Mouse (Mus musculus) ES-Bruce4 (cell line): Measurements from ENCODE around the gene Comt. TPM values are rescaled to one million over a fixed set of nuclear protein-coding genes. Genes with fewer than 3 reads are reported as not detected.

Experiments used
- H3K27ac ChIP-seq: 2 replicates; pipeline ENCODE4 v1.5.1; 2012; ENCODE audit warnings: low read length, inconsistent platforms; ENCODE audit not compliant: insufficient read depth
- H3K27me3 ChIP-seq: 2 replicates; pipeline ENCODE4 v1.6.1; 2012; ENCODE audit warnings: mild to moderate bottlenecking, low read length, inconsistent platforms; ENCODE audit not compliant: control insufficient read depth, poor library complexity, insufficient read depth, severe bottlenecking
- H3K36me3 ChIP-seq: 2 replicates; pipeline ENCODE4 v1.6.1; 2012; ENCODE audit warnings: inconsistent platforms, mild to moderate bottlenecking, low read length, moderate library complexity; ENCODE audit not compliant: control insufficient read depth, poor library complexity, insufficient read depth, severe bottlenecking
- H3K4me1 ChIP-seq: one replicate; pipeline ENCODE4 v1.8.1; 2011; ENCODE audit warnings: low read length; ENCODE audit not compliant: control insufficient read depth, insufficient read depth
- H3K4me3 ChIP-seq: 2 replicates; pipeline ENCODE4 v1.5.1; 2011; ENCODE audit warnings: low read depth, mild to moderate bottlenecking, low read length
- H3K9ac ChIP-seq: 2 replicates; pipeline ENCODE4 v1.6.1; 2012; ENCODE audit warnings: low read depth, mild to moderate bottlenecking, inconsistent platforms; ENCODE audit not compliant: poor library complexity, severe bottlenecking
- H3K9me3 ChIP-seq: replicated peaks from 2 replicates; pipeline ENCODE4 v1.6.1; 2012; ENCODE audit warnings: mild to moderate bottlenecking, low read length, inconsistent platforms; ENCODE audit not compliant: control insufficient read depth, poor library complexity, insufficient read depth, severe bottlenecking
- CTCF ChIP-seq: IDR thresholded peaks from one replicate; pipeline ENCODE4 v1.8.1; 2011; ENCODE audit warnings: low read depth, low read length
- EP300 ChIP-seq: IDR thresholded peaks from 2 replicates; pipeline ENCODE4 v1.6.1; 2011; ENCODE audit warnings: low read depth, low read length; ENCODE audit not compliant: insufficient read depth
- POLR2A ChIP-seq: IDR thresholded peaks from one replicate; pipeline ENCODE4 v1.8.1; 2011; ENCODE audit warnings: low read length; ENCODE audit not compliant: insufficient read depth
- polyA plus RNA-seq: library from polyadenylated mRNA; stranded (reverse); fragments of >200 nt; gene quantifications from 2 replicates; pipeline ENCODE4 v1.2.4, GENCODE M21; 2011; ENCODE audit warnings: low read depth; ENCODE audit not compliant: missing spikeins, insufficient read depth, insufficient read length

The Comt gene
- polyA plus RNA-seq, 1 experiment, result 13.6 TPM

DNA sequence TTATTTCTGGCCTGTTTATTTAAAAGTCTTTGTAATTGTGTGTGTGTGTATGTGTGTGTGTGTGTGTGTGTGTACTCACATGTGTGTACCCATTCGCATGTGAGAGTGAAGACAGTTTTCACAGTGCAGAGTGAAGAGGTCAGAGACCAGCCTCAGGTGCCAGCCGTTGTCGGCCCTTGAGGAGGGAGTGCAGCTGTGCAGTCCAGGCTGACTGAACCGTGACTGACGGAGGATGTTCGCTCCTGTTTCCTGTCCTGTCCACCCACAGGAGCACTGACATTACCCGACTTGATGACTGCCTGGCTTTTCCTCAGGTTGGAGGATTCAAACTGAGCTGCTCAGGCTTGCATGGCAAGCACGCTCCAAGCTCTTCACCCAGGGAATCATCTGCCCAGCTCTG lies 63.7 kb downstream of the Comt start:
- TF ChIP-seq POLR2A (no peak), EP300 (no peak)
- Histone ChIP-seq H3K9ac (no peak overlapping the region), H3K4me1 (no peaks in the 10 kb centered on the region), H3K9me3 (peaks cover 4% of the 10 kb centered on the region; the same call in 1 of the 2 replicates), H3K27me3 (no peaks in the 10 kb centered on the region), H3K27ac (no peak overlapping the region), H3K36me3 (0 out of 2 replicates have a peak, but pooled peaks cover 2% of the 10 kb centered on the region), H3K4me3 (no peak overlapping the region)

DNA sequence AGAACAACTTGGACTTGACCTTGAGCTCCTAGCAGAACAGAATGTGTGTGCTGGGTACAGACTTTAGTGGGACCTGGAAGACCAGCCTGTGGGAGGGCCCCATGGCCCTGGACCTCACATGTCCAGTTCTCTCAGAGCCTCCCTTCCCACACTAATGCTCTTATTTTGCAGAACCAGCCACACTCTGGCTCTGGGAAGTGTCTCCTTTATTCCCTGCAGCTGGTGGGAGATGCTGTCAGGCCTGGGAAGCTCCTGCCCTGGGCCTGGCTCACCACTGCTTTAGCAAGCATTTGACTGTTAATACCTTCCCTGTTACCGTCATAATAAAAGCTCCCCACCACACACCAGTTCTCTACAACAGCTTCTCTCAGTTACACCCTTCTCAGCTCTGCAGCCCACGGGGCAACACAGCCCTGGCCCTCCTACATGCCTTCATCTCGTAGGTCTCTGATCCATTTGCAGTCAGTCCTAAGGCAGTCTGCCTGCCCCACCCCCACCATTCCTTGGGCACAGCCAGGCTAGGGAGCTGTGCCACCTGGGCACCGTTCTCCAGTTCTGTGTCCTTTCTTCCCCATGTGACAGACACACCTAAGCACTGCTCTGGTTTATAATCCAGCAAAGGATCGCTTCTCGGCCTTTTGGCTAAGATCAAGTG lies 66.4 kb downstream of the Comt start:
- H3K9me3 ChIP-seq, result peaks cover 4% of the 10 kb centered on the region; the same call in 1 of the 2 replicates
- peaks cover 2% of the 10 kb centered on the region for H3K4me1 ChIP-seq
- no peak overlapping the region for H3K9ac ChIP-seq
- no peak overlapping the region for H3K27ac ChIP-seq
- 0 out of 2 replicates have a peak, but pooled peaks cover 2% of the 10 kb centered on the region for H3K36me3 ChIP-seq
- H3K27me3 ChIP-seq, result no peaks in the 10 kb centered on the region
- no peak overlapping the region for H3K4me3 ChIP-seq
- TF ChIP-seq POLR2A (no peak), CTCF (no peak), EP300 (no peak)

DNA sequence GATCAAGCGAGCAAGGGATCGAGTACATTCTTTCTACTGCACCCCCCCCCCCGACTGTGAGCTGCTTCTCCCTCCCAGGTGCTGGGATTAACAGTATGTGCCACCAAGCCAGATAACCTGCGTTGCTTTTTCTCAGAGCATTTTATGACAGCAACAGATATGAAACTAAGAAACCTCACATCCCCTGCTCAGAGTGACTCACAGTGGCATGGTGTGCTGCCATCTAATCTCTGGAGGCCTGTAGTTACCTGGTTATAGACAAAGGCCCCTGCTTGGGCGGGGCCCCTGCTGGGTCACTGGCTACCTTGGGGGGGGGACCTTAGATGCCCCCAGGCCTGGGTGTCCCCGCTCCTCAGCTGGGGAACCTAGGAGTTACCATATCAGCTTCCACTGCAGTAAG lies 68.7 kb downstream of the Comt start:
- Histone ChIP-seq H3K4me3 (no peak overlapping the region), H3K27ac (no peak overlapping the region), H3K36me3 (no peaks in the 10 kb centered on the region), H3K4me1 (peaks cover 2% of the 10 kb centered on the region), H3K9me3 (0 out of 2 replicates have a peak, but pooled peaks cover 4% of the 10 kb centered on the region), H3K27me3 (no peaks in the 10 kb centered on the region), H3K9ac (no peak overlapping the region)
- TF ChIP-seq POLR2A (no peak), CTCF (no peak), EP300 (no peak)

DNA sequence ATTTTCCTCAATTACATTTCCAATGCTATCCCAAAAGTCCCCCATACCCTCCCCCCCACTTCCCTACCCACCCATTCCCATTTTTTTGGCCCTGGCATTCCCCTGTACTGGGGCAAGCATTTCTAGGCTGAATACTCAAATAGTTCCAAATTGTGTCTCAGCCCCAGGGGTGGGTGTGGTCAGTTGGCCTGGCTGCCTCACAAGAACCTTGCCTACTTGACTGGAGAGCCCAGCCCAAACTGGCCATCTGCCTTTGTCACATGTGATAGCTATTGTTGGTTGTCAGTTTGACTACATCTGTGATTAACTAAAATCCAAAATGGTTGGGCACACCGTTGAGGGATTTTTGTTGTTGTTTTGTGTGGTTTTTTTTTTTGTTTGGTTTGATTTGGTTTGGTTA lies 69.7 kb downstream of the Comt start:
- H3K27me3 ChIP-seq, result no peaks in the 10 kb centered on the region
- TF ChIP-seq CTCF, result no peak
- TF ChIP-seq EP300, result no peak
- no peaks in the 10 kb centered on the region for H3K36me3 ChIP-seq
- H3K9me3 ChIP-seq, result 0 out of 2 replicates have a peak, but pooled peaks cover 4% of the 10 kb centered on the region
- H3K9ac ChIP-seq, result no peak overlapping the region
- H3K27ac ChIP-seq, result no peak overlapping the region
- peaks cover 2% of the 10 kb centered on the region for H3K4me1 ChIP-seq
- H3K4me3 ChIP-seq, result no peak overlapping the region

Other genes with a start within 250 kb of the Comt start
- gene Ccdc188, start 209.0 kb downstream of the Comt start, polyA plus RNA-seq, result not detected in 2 replicates
- gene Zdhhc8, start 191.7 kb downstream of the Comt start, polyA plus RNA-seq, result 11.7 and 12.9 TPM in 2 replicates
- gene Trmt2a, start 178.2 kb downstream of the Comt start, polyA plus RNA-seq, result 46.1 and 51.7 TPM in 2 replicates
- gene Ranbp1, start 178.1 kb downstream of the Comt start, polyA plus RNA-seq, result 500 and 515 TPM in 2 replicates
- gene Gm49776, start 168.5 kb downstream of the Comt start, polyA plus RNA-seq, result not detected in 2 replicates
- 75.8 and 82.7 TPM in 2 replicates for gene Dgcr8, start 137.6 kb downstream of the Comt start, polyA plus RNA-seq
- gene Tango2, start 78.7 kb downstream of the Comt start, polyA plus RNA-seq, result 19.3 and 21.3 TPM in 2 replicates
- gene Arvcf, start 78.7 kb downstream of the Comt start, polyA plus RNA-seq, result 26.3 and 38.1 TPM in 2 replicates
- 7.1 and 9.3 TPM in 2 replicates for gene Txnrd2, start 468 bp downstream of the Comt start, polyA plus RNA-seq
- 13.7 and 16.2 TPM in 2 replicates for gene Gnb1l, start 71.9 kb upstream of the Comt start, polyA plus RNA-seq
- 11.5 and 12.7 TPM in 2 replicates for gene Rtl10, start 72.0 kb upstream of the Comt start, polyA plus RNA-seq
- 0.29 TPM in 1 of 2 replicates, not detected in the other for gene Tbx1, start 163.8 kb upstream of the Comt start, polyA plus RNA-seq
- not detected in 2 replicates for gene Gp1bb, start 195.6 kb upstream of the Comt start, polyA plus RNA-seq
- gene Gm49601, start 199.6 kb upstream of the Comt start, polyA plus RNA-seq, result not detected in 2 replicates
- 1.8 and 5.2 TPM in 2 replicates for gene Sept5, start 203.1 kb upstream of the Comt start, polyA plus RNA-seq